In genomic region chr7:83838525-83839224, GRCm38 (mm10) we compare ENCODE assay signal across 26 mouse cellular contexts. TPM values are rescaled to one million over a fixed set of nuclear protein-coding genes. Genes with fewer than 3 reads are reported as not detected.
DNase-seq lines count a peak whose midpoint lies in the region; ATAC-seq and TF ChIP-seq lines count a peak whose summit lies in the region.
"Had no signal": no experiment of that assay in that cellular context is flagged by ENCODE, and none has a peak within 500 bp of the region (broad histone marks: within the 10 kb centered on the region; RNA-seq: fewer than 3 reads in every experiment).

No protein-coding gene starts in this region.

- WGBS in lung, embryonic 16.5 days: 57% methylated on average over 5 of the region's 5 CpGs
- WGBS in hindbrain, embryonic 14.5 days: 84% methylated on average over 5 of the region's 5 CpGs

- TF ChIP-seq CTCF in MEL (IDR thresholded peaks at IDR 0.05 in 2 of 3, conservative IDR thresholded peaks at IDR 0.05 in 1 of 3; ENCODE audit: control insufficient read depth in 1 of 3, insufficient read depth in 1 of 3, low read depth in 2 of 3, low read length in 3 of 3, poor library complexity in 1 of 3, severe bottlenecking in 1 of 3): no peak

- H3K4me2 ChIP-seq in lung, embryonic 16.5 days (ENCODE audit: low read depth, low read length): no peak overlapping the region
- H3K4me2 ChIP-seq in myocyte (ENCODE audit: low read depth): peak overlapping the region; percentile 16
- no peak overlapping the region for H3K4me2 ChIP-seq in hindbrain, embryonic 14.5 days (replicated peaks)
- H3K4me2 ChIP-seq: embryonic facial prominence, embryonic 13.5 days; hindbrain, embryonic 12.5 days; intestine, embryonic 15.5 days had no signal

- no peak for TF ChIP-seq RAD21 in MEL (IDR thresholded peaks at IDR 0.05; ENCODE audit: low read depth, low read length)

- H3K79me2 ChIP-seq in MEL (ENCODE audit: control insufficient read depth, insufficient read depth, low read length, poor library complexity) (no peaks in the 10 kb centered on the region), myocyte (ENCODE audit: control insufficient read depth, insufficient read depth) (no peaks in the 10 kb centered on the region)

- no peak overlapping the region for H3ac ChIP-seq in myocyte (ENCODE audit: control insufficient read depth, insufficient read length)

- H3K27me3 ChIP-seq in lung, embryonic 16.5 days (ENCODE audit: control insufficient read depth, insufficient read depth, low read depth, low read length): no peaks in the 10 kb centered on the region
- H3K27me3 ChIP-seq in MEL (ENCODE audit: control insufficient read depth in 1 of 2, insufficient read depth in 2 of 2, low read length in 2 of 2) (no peaks in the 10 kb centered on the region; a peak in 1 of 4 replicates), myocyte (ENCODE audit: control insufficient read depth, insufficient read depth, insufficient read length) (no peaks in the 10 kb centered on the region)
- no peaks in the 10 kb centered on the region for H3K27me3 ChIP-seq in hindbrain, embryonic 14.5 days (ENCODE audit: control insufficient read depth, insufficient read depth, low read length)
- H3K27me3 ChIP-seq: embryonic facial prominence, embryonic 13.5 days; hindbrain, embryonic 12.5 days; intestine, embryonic 15.5 days; Patski had no signal

- DNase-seq in lung, postnatal 36 days: no peak
- DNase-seq in MEL (ENCODE audit: low read depth, low spot score) (peak; percentile 45), adipocyte (ENCODE audit: low spot score) (peak; percentile 80)
- DNase-seq in hindbrain, embryonic 14.5 days (ENCODE audit: low spot score): no peak
- no peak for DNase-seq in cerebellum, adult 11 months
- DNase-seq: adrenal gland, adult 8-10 months; B cell, adult 2 months; cerebellum, adult 18-20 months; cerebellum, adult 9-11 months; cerebellum, postnatal 36 days; gastrocnemius, adult 2 months; gastrocnemius, postnatal 25 days; heart, postnatal 10 days; heart, postnatal 4 days; kidney, adult 18-20 months had no signal

- no peaks in the 10 kb centered on the region for H3K36me3 ChIP-seq in lung, embryonic 16.5 days (ENCODE audit: control insufficient read depth, insufficient read depth, low read length)
- peaks cover 0 to 19% of the 10 kb centered on the region in 2 experiments; a peak in 2 of 4 replicates for H3K36me3 ChIP-seq in MEL (ENCODE audit: control insufficient read depth in 1 of 2, insufficient read depth in 2 of 2, low read length in 2 of 2)
- no peaks in the 10 kb centered on the region for H3K36me3 ChIP-seq in myocyte (ENCODE audit: control insufficient read depth, insufficient read depth)
- no peaks in the 10 kb centered on the region for H3K36me3 ChIP-seq in hindbrain, embryonic 14.5 days (replicated peaks; ENCODE audit: control insufficient read depth, insufficient read depth)
- H3K36me3 ChIP-seq: embryonic facial prominence, embryonic 13.5 days; G1E; heart, embryonic 10.5 days; hindbrain, embryonic 12.5 days; intestine, embryonic 15.5 days had no signal

- H3K27ac ChIP-seq in lung, embryonic 16.5 days (ENCODE audit: low read length): no peak overlapping the region
- peak overlapping the region; percentile 64 for H3K27ac ChIP-seq in MEL (ENCODE audit: control insufficient read depth, low read depth, low read length)
- H3K27ac ChIP-seq in hindbrain, embryonic 14.5 days: no peak overlapping the region
- H3K27ac ChIP-seq: embryonic facial prominence, embryonic 13.5 days; gastrocnemius, adult 2 months; heart, embryonic 10.5 days; hindbrain, embryonic 12.5 days; hindbrain, postnatal 0 days; intestine, embryonic 15.5 days had no signal

- TF ChIP-seq EP300 in MEL (IDR thresholded peaks at IDR 0.05; ENCODE audit: low read depth in 1 of 2, low read length in 2 of 2): peak; percentile 68 to 81

- peaks cover 13% of the 10 kb centered on the region for H3K4me1 ChIP-seq in lung, embryonic 16.5 days (replicated peaks; ENCODE audit: control insufficient read depth, insufficient read depth, low read length)
- peaks cover 19 to 30% of the 10 kb centered on the region in 2 experiments for H3K4me1 ChIP-seq in MEL (ENCODE audit: control insufficient read depth in 1 of 2, insufficient read depth in 2 of 2, low read length in 2 of 2)
- no peaks in the 10 kb centered on the region for H3K4me1 ChIP-seq in hindbrain, embryonic 14.5 days (replicated peaks; ENCODE audit: control insufficient read depth, insufficient read depth, low read length)
- H3K4me1 ChIP-seq: hindbrain, embryonic 12.5 days had no signal

- H3K9ac ChIP-seq in lung, embryonic 16.5 days (ENCODE audit: low read length): no peak overlapping the region
- no peak overlapping the region for H3K9ac ChIP-seq in MEL (ENCODE audit: control insufficient read depth, low read depth, low read length, poor library complexity, severe bottlenecking)
- H3K9ac ChIP-seq in hindbrain, embryonic 14.5 days: no peak overlapping the region
- H3K9ac ChIP-seq: embryonic facial prominence, embryonic 13.5 days; hindbrain, embryonic 12.5 days; intestine, embryonic 15.5 days had no signal

- no peak for TF ChIP-seq POLR2A in MEL (IDR thresholded peaks at IDR 0.05; ENCODE audit: control insufficient read depth in 1 of 2, insufficient read depth in 1 of 2, low read depth in 1 of 2, low read length in 2 of 2, poor library complexity in 1 of 2)
- TF ChIP-seq POLR2A in myocyte (IDR thresholded peaks at IDR 0.05; ENCODE audit: insufficient read length, low read depth): no peak

- no peak overlapping the region for H3K4me3 ChIP-seq in lung, embryonic 16.5 days (ENCODE audit: low read length)
- H3K4me3 ChIP-seq in MEL (ENCODE audit: control insufficient read depth in 1 of 2, insufficient read depth in 1 of 2, low read depth in 2 of 2, low read length in 2 of 2) (peak overlapping the region in 1 of 2 experiments; percentile 41; a peak in 1 of 4 replicates), myocyte (no peak overlapping the region)
- H3K4me3 ChIP-seq in hindbrain, embryonic 14.5 days (replicated peaks; ENCODE audit: low read length): no peak overlapping the region
- H3K4me3 ChIP-seq: embryonic facial prominence, embryonic 13.5 days; gastrocnemius, adult 2 months; heart, embryonic 10.5 days; hindbrain, embryonic 12.5 days; intestine, embryonic 15.5 days had no signal

- ATAC-seq in lung, embryonic 16.5 days (ENCODE audit: low read depth): peak; percentile 47; the same call in 1 of the 2 replicates
- ATAC-seq in hindbrain, embryonic 14.5 days (ENCODE audit: low FRiP score): no peak
- ATAC-seq: CD4-positive, CD25-positive, alpha-beta regulatory T cell, adult 4 months; hindbrain, postnatal 0 days; intestine, embryonic 15.5 days; Patski had no signal

- no peaks in the 10 kb centered on the region for H3K9me3 ChIP-seq in lung, embryonic 16.5 days (ENCODE audit: control insufficient read depth, low read length)
- H3K9me3 ChIP-seq in MEL (replicated peaks; ENCODE audit: insufficient read depth, low read length): no peaks in the 10 kb centered on the region
- H3K9me3 ChIP-seq in hindbrain, embryonic 14.5 days (ENCODE audit: control insufficient read depth, low read length): no peaks in the 10 kb centered on the region
- H3K9me3 ChIP-seq: embryonic facial prominence, embryonic 13.5 days; G1E; heart, embryonic 10.5 days; hindbrain, embryonic 12.5 days; intestine, embryonic 15.5 days had no signal

TF ChIP-seq in MEL, 35 proteins besides CTCF, POLR2A, EP300 and RAD21 (continues in another document):
- TF ChIP-seq MEF2A (IDR thresholded peaks at IDR 0.05; ENCODE audit: extremely low read depth, insufficient replicate concordance, low read depth, low read length, poor library complexity, severe bottlenecking): peak; percentile 80; the same call in 1 of the 2 replicates
- peak; percentile 15; the same call in 1 of the 2 replicates for TF ChIP-seq TAL1 (IDR thresholded peaks at IDR 0.05; ENCODE audit: low read length)
- no peak for TF ChIP-seq CHD1 (IDR thresholded peaks at IDR 0.05; ENCODE audit: low read depth, low read length)
- TF ChIP-seq MYB (IDR thresholded peaks at IDR 0.05; ENCODE audit: low read depth, low read length): no peak
- no peak for TF ChIP-seq GABPA (IDR thresholded peaks at IDR 0.05; ENCODE audit: low read depth, low read length)
- TF ChIP-seq ETS1 (IDR thresholded peaks at IDR 0.05; ENCODE audit: low read depth, low read length): peak; percentile 58

TF ChIP-seq in myocyte, 11 proteins besides CTCF, POLR2A, EP300 and RAD21:
- TF ChIP-seq CEBPB (IDR thresholded peaks at IDR 0.05; ENCODE audit: insufficient read depth, poor library complexity, severe bottlenecking) (peak; percentile 88; the same call in 1 of the 2 replicates), REST (IDR thresholded peaks at IDR 0.05; ENCODE audit: insufficient read depth, insufficient read length) (no peak)

RNA-seq across cellular contexts. Expression of gene Cfap161, which starts 44.0 kb away (rescaled TPM):
- 7.4 and 8.4 TPM in 2 replicates for polyA plus RNA-seq in lung, embryonic 16.5 days (2015; fragmentation: Nextera tagmentation; extraction: Ambion mirVana)
- not detected in 2 replicates for total RNA-seq in MEL (2012; rRNA removed)
- polyA plus RNA-seq in MEL (2012; ENCODE audit: insufficient read depth in 1 of 2, insufficient read length in 2 of 2, low read depth in 1 of 2, low replicate concordance in 2 of 2, missing spikeins in 1 of 2) (not detected), myocyte (2012; fragmentation: generic; extraction: Trizol) (0.08 TPM)
- polyA plus RNA-seq in hindbrain, embryonic 14.5 days (2014; fragmentation: Nextera tagmentation; extraction: Ambion mirVana): 1.4 and 1.6 TPM in 2 replicates
- total RNA-seq: G1E; gastrocnemius, adult 2 months; gastrocnemius, postnatal 25 days; granulocyte monocyte progenitor cell, adult 5-6 weeks; heart, postnatal 10 days had no signal
- polyA plus RNA-seq: CD4-positive, CD25-positive, alpha-beta regulatory T cell, adult 4 months; G1E; Patski had no signal

RNA-seq across cellular contexts. Expression of gene Tlnrd1, which starts 45.4 kb away (rescaled TPM):
- 10.4 and 10.5 TPM in 2 replicates for polyA plus RNA-seq in lung, embryonic 16.5 days (2015; fragmentation: Nextera tagmentation; extraction: Ambion mirVana)
- 7.5 and 8.8 TPM in 2 replicates for total RNA-seq in MEL (2012; rRNA removed)
- 10 to 100 TPM in 1 of 2 experiments, not detected in 1; 18.0 TPM for polyA plus RNA-seq in MEL (2012; ENCODE audit: insufficient read depth in 1 of 2, insufficient read length in 2 of 2, low read depth in 1 of 2, low replicate concordance in 2 of 2, missing spikeins in 1 of 2)
- polyA plus RNA-seq in myocyte (2012; fragmentation: generic; extraction: Trizol): 25.5 TPM
- 13.0 and 15.4 TPM in 2 replicates for polyA plus RNA-seq in hindbrain, embryonic 14.5 days (2014; fragmentation: Nextera tagmentation; extraction: Ambion mirVana)

RNA-seq across cellular contexts. Expression of gene Mesd, which starts 45.6 kb away (rescaled TPM):
- polyA plus RNA-seq in lung, embryonic 16.5 days (2015; fragmentation: Nextera tagmentation; extraction: Ambion mirVana): 118 and 132 TPM in 2 replicates
- 75.8 and 83.3 TPM in 2 replicates for total RNA-seq in MEL (2012; rRNA removed)
- 100 to 1,000 TPM in 1 of 2 experiments, 10 to 100 TPM in 1; 64.5 to 135 TPM for polyA plus RNA-seq in MEL (2012; ENCODE audit: insufficient read depth in 1 of 2, insufficient read length in 2 of 2, low read depth in 1 of 2, low replicate concordance in 2 of 2, missing spikeins in 1 of 2)
- 81.3 TPM for polyA plus RNA-seq in myocyte (2012; fragmentation: generic; extraction: Trizol)
- 55.8 and 56.1 TPM in 2 replicates for polyA plus RNA-seq in hindbrain, embryonic 14.5 days (2014; fragmentation: Nextera tagmentation; extraction: Ambion mirVana)

Comparison
In these comparisons a context has a peak if more than half of its experiments do, and no peak if none do; other contexts are left out.
1. DNase-seq: peak in MEL (single experiment) and adipocyte (single experiment); none in lung, postnatal 36 days (single experiment), hindbrain, embryonic 14.5 days (single experiment) and cerebellum, adult 11 months (single experiment).